Mouse (Mus musculus) heart, adult 2 months (tissue): ENCODE measurements around the gene Usp33. TPM values are rescaled to one million over a fixed set of nuclear protein-coding genes. Genes with fewer than 3 reads are reported as not detected.

ENCODE experiments used
- DNase-seq, 2 experiments: peaks; one replicate each; pipeline ENCODE4 v3.0.0; 2021
- H3K27ac ChIP-seq: fragments of 200-600 bp; 2 replicates; pipeline ENCODE4 v1.8.1; 2022
- H3K27me3 ChIP-seq: fragments of 200-500 bp; 2 replicates; pipeline ENCODE4 v1.6.1; 2012; ENCODE audit warnings: mild to moderate bottlenecking, low read length, inconsistent platforms, mixed read lengths; ENCODE audit not compliant: control insufficient read depth, insufficient read depth
- H3K36me3 ChIP-seq: fragments of 200-500 bp; 2 replicates; pipeline ENCODE4 v1.6.1; 2012; ENCODE audit warnings: low read length, inconsistent platforms; ENCODE audit not compliant: control insufficient read depth, insufficient read depth
- H3K4me1 ChIP-seq: fragments of 200-500 bp; 2 replicates; pipeline ENCODE4 v1.6.1; 2011; ENCODE audit warnings: low read length; ENCODE audit not compliant: control insufficient read depth, insufficient read depth
- H3K4me3 ChIP-seq: fragments of 200-600 bp; 2 replicates; pipeline ENCODE4 v1.8.1; 2022
- H3K79me2 ChIP-seq: fragments of 200-500 bp; replicated peaks from 2 replicates; pipeline ENCODE4 v1.6.1; 2012; ENCODE audit warnings: mild to moderate bottlenecking, inconsistent platforms, low read length, moderate library complexity, mixed read lengths; ENCODE audit not compliant: control insufficient read depth, insufficient read depth
- H3K9ac ChIP-seq: fragments of 200-500 bp; 2 replicates; pipeline ENCODE4 v1.6.1; 2012; ENCODE audit warnings: low read depth, mild to moderate bottlenecking, control low read depth, inconsistent platforms, low read length, mixed read lengths
- CTCF ChIP-seq: fragments of 200-600 bp; IDR thresholded peaks from 2 replicates; pipeline ENCODE4 v1.8.1; 2022; ENCODE audit warnings: antibody characterized with exemption, mild to moderate bottlenecking, moderate library complexity
- EP300 ChIP-seq: fragments of 200-500 bp; IDR thresholded peaks from 2 replicates; pipeline ENCODE4 v1.6.1; 2011; ENCODE audit warnings: low read depth, low read length, control low read depth; ENCODE audit not compliant: insufficient read depth
- POLR2A ChIP-seq: fragments of 200-500 bp; IDR thresholded peaks from 2 replicates; pipeline ENCODE4 v1.6.1; 2011; ENCODE audit warnings: mild to moderate bottlenecking, low read depth, low read length, control low read depth; ENCODE audit not compliant: insufficient read depth
- WGBS: fragments of 180-500 bp; shearing (Covaris S2); methylation state at CpG from one replicate; pipeline ENCODE4 v1.1.7; 2018; 5-methylcytosine and 5-hydroxymethylcytosine counted together
- intact Hi-C: fragments of 180-260 bp; cut with DNase I; formaldehyde crosslinking; loops from one replicate; pipeline ENCODE4 v1.15.1; 2025
- polyA plus RNA-seq: library from polyadenylated mRNA; depleted of rRNA; stranded (reverse); fragments of >200 nt; gene quantifications from 2 replicates; pipeline ENCODE4 v1.2.3, GENCODE M21; 2012
- total RNA-seq, 2 experiments: library from RNA; stranded (reverse); gene quantifications; 2 replicates each; pipeline ENCODE4 v1.2.3; 2021

The Usp33 gene
- total and polyA plus RNA-seq, 3 experiments: 9.0 to 24.3 (median 23.1) TPM

DNA sequence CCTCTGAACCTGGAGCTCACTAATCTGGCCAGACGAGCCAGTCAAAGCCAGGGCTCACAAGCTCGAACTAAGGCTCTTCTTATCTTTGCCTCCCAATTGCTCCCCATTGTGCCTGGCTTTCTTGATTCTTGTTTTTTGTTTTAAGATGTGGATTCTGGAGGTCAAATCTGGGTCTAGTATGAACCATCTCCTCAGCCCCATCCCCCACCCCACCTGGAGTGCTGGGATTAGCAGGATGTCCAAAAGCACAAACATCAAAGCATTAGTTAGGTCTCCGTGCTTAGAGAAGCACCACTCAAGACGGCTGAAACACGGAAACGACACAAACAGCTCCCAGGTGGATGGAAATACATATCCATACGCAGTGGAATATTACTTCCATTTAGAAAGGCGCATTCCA is 10.2 kb upstream of the Usp33 start:
- Histone ChIP-seq H3K79me2 (no peaks in the 10 kb centered on the region), H3K9ac (no peak overlapping the region), H3K36me3 (no peaks in the 10 kb centered on the region), H3K4me1 (peaks cover 3% of the 10 kb centered on the region; the same call in 1 of the 2 replicates), H3K27me3 (no peaks in the 10 kb centered on the region), H3K4me3 (no peak overlapping the region), H3K27ac (no peak overlapping the region)
- no peak for DNase-seq
- intact Hi-C loops: no loop called here
- WGBS: 79% methylated on average over 8 of the region's 8 CpGs
- TF ChIP-seq POLR2A (no peak), EP300 (no peak), CTCF (no peak)

DNA sequence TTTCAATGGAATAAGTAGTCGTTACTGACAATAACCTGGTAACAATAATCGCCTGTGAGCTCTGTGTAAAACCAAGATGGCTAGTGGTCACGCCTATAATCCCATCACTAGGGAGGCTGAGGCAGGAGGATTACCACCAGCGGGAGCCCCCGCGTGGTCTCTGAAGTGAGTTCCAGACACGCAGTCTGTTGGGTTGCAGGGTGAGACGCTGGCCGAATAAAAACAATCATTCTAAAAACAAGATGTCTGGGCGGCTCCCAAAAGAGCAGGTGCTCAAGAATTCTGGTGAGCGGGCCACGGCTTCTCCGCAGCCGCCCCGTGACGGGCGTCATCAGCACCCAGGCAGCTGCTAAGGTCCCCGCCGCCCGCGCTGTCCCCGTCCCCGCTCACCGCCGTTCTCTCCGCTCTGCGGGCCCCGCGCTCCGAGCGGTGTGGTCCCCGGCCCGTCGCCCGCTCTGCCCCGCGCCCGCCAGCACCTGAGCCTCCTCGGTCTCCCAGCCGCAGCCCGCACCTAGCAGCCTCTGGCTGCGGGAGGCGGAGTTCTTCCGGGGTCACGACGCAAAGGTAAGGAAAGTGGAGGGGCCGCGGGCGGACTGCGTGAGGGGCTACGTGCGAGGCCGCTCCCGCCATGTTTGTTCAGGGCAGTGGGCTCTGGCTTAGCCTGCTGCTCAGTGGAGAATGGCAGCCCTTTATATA is 6.3 kb upstream of the Usp33 start, which contains the start of gene Miga1:
Miga1 (minus strand) TSS at position 546 of the 696 bp plus-strand sequence.
- no peaks in the 10 kb centered on the region for H3K27me3 ChIP-seq
- H3K4me1 ChIP-seq: peaks cover 3% of the 10 kb centered on the region; the same call in 1 of the 2 replicates
- H3K27ac ChIP-seq: peak within 1 kb of the TSS; percentile 51
- peak within 1 kb of the TSS; percentile 69 for H3K4me3 ChIP-seq
- TF ChIP-seq CTCF (no peak), POLR2A (peak; percentile 35; the same call in 1 of the 2 replicates), EP300 (no peak)
- H3K79me2 ChIP-seq: no peaks in the 10 kb centered on the region
- intact Hi-C loops: loop anchor here (10.0 kb wide), 1 partner anchor 375 kb away; the partner anchor contains the start of gene Pigk
- WGBS: 2% methylated on average over 54 of the region's 54 CpGs
- peak within 1 kb of the TSS; percentile 91 for H3K9ac ChIP-seq
- DNase-seq: peak; percentile 75 to 77
- no peaks in the 10 kb centered on the region for H3K36me3 ChIP-seq

DNA sequence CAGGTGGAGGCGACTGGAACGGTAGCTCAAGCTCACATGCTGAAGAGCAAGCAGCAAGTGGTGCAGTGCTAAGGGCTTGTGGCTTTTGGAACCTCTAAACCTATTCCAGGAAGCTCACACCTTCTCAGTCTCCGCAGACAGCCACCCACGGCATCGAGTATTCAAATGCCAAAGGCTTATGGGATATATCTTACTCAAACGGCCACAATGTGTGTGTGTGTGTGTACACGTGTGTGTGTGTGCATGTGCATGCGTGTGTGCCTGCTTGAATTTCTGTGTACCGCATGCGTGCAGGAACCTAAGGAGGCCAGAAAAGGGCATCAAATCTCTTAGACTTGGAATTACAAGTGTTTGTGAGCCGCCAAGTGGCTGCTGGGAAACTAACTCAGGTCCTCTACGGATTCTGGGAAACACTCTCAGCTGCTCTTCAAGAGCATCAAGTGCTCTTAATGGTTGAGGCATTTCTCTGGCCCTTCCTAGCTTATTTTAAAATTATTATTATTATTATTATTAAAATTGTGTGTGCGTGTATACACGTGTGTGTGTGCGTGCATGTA is 3.2 kb upstream of the Usp33 start:
- no peaks in the 10 kb centered on the region for H3K27me3 ChIP-seq
- WGBS: 88% methylated on average over 15 of the region's 15 CpGs
- peaks cover 7% of the 10 kb centered on the region for H3K4me1 ChIP-seq
- H3K79me2 ChIP-seq: peaks cover 2% of the 10 kb centered on the region; the same call in 1 of the 2 replicates
- intact Hi-C loops: loop anchor here (10.0 kb wide), 1 partner anchor 372 kb away; the partner anchor contains the start of gene Pigk
- no peak for DNase-seq
- H3K4me3 ChIP-seq: no peak overlapping the region
- H3K36me3 ChIP-seq: peaks cover 2% of the 10 kb centered on the region; the same call in 1 of the 2 replicates
- no peak overlapping the region for H3K27ac ChIP-seq
- no peak overlapping the region for H3K9ac ChIP-seq
- TF ChIP-seq POLR2A (no peak), EP300 (no peak), CTCF (no peak)

DNA sequence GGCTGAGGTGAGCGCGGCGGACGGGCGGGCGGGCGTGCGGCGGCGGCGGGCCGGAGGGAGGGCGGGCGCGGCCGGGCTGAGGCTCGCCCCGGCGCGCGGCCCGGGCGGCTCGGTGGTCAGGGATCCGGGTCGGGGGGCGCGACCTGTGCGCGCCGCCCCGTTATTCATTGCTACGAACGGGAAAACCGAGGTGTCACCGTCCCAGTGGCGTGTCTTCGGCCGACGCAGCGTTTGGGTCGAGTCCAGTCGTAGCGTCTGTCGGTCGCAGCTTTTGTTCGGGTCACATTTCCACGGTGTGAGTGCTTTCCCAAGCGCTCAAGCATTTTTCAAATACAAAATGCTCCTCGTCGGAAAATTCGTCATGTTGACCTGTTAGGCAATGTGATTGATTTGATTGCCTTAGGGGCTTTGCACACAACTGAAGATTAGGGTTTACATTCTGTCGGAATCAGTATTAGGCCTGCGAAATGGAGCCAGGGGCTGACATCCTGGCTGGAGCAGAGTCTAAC is 409 bp downstream of the Usp33 start:
- Histone ChIP-seq H3K4me1 (peaks cover 11% of the 10 kb centered on the region), H3K27me3 (no peaks in the 10 kb centered on the region), H3K79me2 (peaks cover 11% of the 10 kb centered on the region), H3K27ac (peak overlapping the region; percentile 75), H3K9ac (peak overlapping the region; percentile 84), H3K36me3 (peaks cover 5% of the 10 kb centered on the region; the same call in 1 of the 2 replicates), H3K4me3 (peak overlapping the region; percentile 60)
- no peak for DNase-seq
- 2% methylated on average over 44 of the region's 54 CpGs for WGBS
- no peak for TF ChIP-seq POLR2A
- no peak for TF ChIP-seq EP300
- TF ChIP-seq CTCF: no peak
- intact Hi-C loops: loop anchor here (10.0 kb wide), 1 partner anchor 368 kb away; the partner anchor contains the start of gene Pigk

DNA sequence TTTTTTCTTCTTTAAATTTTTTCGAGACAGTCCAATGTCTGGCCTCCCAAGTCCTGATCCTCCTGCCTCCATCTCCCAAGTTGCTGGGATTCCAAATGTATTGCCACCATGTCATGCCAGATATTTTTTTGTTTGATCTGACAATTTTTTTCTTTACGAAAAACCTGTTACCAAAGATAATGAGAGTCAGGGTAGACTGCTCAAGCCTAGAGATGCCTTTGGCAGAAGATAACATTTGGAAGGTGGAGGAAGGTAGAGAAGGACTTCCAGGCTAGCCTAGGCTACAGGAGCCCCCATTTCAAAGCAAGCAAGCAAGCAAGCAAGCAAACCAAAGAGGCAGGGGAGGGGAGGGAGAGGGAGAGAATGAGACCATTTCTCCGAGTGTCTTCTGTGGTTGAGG is 949 bp downstream of the Usp33 start:
- peak overlapping the region; percentile 84; the same call in 1 of the 2 replicates for H3K9ac ChIP-seq
- intact Hi-C loops: loop anchor here (10.0 kb wide), 1 partner anchor 368 kb away; the partner anchor contains the start of gene Pigk
- H3K4me1 ChIP-seq: peaks cover 11% of the 10 kb centered on the region
- peaks cover 11% of the 10 kb centered on the region for H3K79me2 ChIP-seq
- no peak for DNase-seq
- TF ChIP-seq POLR2A: no peak
- no peak for TF ChIP-seq EP300
- no peaks in the 10 kb centered on the region for H3K27me3 ChIP-seq
- peaks cover 5% of the 10 kb centered on the region; the same call in 1 of the 2 replicates for H3K36me3 ChIP-seq
- H3K27ac ChIP-seq: peak overlapping the region; percentile 75
- peak overlapping the region; percentile 60 for H3K4me3 ChIP-seq
- 33% methylated on average over 3 of the region's 3 CpGs for WGBS
